Mouse (Mus musculus): ENCODE measurements around the gene Ppp4r2. TPM values are rescaled to one million over a fixed set of nuclear protein-coding genes. Genes with fewer than 3 reads are reported as not detected.

Gene Ppp4r2
- total RNA-seq, 2 experiments from 2014 or later = 76.6 to 79.9 TPM

DNA sequence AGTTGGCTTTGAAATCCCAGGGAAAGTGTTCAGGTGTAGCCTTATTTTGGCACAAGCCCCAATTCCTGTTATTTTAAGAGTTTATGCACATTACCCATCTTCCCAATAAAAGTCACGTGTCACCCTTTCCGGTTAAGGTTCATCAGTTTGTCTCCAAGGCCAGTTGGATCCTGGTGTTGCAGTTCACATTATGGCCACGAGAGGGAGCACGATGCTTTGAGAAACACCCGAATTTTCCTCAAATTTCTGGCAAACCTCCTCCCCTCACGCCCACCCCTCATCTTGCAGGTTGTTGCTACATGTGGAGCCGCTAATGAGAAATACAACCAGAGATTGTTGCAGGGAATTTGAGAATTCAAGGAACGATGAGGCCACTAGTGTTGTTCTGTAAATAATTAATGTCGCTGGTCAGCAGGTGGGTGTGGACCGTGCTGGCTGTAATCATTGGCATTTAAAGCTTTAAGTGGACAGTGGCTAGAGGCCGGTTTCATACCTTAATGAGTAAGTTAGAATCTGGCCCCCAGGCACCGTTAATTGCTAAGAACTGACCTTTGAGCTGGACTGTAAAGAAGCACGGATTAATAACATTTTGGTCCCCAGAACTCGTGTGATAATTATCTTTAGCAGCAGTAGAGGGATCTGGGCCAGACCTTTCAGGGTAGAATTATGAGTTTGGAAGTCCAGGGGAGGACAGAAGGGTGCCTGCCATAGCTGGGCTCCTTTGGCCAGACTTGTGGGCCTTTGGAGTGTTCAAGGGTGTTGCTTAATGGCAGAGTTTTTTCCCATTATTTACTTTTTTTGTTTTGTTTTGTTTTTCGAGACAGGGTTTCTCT is 49.2 kb downstream of the Ppp4r2 start:
- peak; percentile 60 to 80 for DNase-seq (ENCODE audit: low spot score in 2 of 2)

DNA sequence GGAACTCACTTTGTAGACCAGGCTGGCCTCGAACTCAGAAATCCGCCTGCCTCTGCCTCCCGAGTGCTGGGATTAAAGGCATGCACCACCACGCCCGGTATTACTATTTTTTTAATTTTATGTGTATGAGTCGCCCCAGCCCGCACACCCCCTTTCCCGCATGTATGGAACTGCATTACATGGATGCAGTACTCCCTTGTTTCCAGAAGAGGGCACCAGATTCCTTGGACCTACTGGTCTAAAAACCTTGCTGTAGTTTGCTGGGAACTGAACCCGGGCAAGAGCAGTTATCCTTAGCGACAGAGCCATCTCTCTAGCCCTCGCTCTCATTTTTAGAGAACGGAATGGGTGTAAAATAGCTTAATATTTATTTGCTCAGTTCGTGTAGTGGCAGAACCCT is 49.8 kb downstream of the Ppp4r2 start:
- peak in 1 of 2 experiments; percentile 36 for DNase-seq (ENCODE audit: low spot score in 2 of 2)

DNA sequence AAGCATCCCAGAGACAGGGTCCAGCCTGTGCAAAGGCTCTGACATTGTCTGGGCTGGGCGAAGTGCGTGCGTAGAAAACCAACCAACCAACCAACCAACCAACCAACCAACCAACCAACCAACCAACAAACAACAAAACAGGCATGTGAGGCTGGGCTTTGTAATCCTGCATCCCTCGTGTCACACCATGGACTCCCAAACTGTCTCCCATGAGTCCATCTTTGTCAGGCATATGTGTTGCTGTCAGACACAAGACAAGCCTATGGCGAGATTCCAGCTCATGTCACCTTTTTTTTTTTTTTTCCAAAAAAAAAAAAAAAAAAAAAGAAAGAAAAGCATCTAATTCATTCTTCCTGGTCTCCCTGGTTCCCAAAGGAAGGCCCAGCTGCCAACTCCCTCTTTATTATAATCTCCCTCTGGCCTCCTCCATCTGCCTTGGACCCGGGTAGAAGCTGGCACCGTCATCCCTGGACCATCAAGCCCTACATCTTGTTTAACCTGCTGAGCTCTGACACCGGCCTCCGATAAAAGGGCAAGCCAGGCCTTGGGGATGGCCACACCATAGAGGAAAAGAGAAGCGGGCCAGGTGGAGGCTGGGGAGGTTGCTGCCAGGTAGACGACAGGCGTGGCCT is 51.3 kb downstream of the Ppp4r2 start:
- DNase-seq (ENCODE audit: low spot score in 2 of 2) = no peak

DNA sequence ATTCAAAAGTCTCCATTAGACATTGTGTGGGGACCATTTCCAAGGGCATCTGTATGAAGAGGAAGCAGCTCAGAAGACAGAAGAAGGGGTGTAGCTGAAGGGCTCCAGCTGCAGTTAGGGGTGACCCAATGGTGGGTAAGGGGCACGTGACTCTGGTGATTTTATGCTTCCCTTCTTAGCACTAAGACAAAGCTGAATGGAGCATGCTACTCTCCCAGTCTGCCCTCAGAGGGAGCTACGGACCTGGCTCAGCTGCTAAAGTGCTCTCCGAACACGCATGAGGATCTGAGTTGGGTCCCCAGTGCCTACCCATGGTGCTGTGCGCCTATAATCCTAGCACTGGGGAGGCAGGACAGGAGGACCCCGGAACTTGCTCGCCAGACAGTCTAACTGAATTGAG is 52.0 kb downstream of the Ppp4r2 start:
- DNase-seq (ENCODE audit: low spot score in 2 of 2) = peak in 1 of 2 experiments; percentile 16

DNA sequence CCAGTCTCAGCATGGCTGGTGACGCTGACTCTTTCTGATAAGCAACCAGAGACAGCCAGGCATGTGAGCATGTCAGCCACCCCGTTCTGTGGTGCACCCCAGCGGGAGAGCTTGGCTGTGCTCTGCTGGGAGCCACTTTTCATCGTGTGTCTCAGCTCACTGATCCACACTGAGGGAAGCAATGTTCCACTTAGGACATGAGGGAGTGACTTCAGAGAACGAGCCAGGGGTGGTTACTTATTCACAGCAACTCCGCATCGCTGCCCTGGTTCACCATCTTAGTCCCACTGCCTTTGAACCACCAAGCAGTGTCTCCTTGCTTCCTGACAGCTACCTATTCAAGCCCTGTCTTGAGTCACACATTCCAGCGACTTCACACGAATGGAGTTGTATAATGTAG is 53.6 kb downstream of the Ppp4r2 start:
- DNase-seq (ENCODE audit: low spot score in 2 of 2) = no peak

DNA sequence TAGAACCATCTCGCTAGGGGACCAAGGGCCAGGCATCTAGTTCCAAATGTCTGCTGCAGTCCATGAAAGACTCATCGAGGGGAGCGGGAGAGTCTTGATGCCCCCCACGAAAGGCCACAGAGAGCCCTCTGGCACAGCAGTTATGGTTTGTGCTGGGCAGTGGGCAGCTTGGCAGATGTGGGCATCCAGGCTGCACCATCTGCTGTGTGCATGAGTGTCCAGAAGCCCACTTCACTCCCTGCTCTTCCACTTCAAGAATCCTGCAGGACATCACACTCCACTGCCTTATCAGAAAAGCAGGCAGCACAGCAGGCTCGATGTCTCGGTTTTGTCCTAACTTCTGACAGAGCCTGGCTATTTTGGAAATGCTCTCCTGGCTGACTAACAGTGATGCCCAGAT is 55.9 kb downstream of the Ppp4r2 start:
- no peak for DNase-seq (ENCODE audit: low spot score in 2 of 2)

DNA sequence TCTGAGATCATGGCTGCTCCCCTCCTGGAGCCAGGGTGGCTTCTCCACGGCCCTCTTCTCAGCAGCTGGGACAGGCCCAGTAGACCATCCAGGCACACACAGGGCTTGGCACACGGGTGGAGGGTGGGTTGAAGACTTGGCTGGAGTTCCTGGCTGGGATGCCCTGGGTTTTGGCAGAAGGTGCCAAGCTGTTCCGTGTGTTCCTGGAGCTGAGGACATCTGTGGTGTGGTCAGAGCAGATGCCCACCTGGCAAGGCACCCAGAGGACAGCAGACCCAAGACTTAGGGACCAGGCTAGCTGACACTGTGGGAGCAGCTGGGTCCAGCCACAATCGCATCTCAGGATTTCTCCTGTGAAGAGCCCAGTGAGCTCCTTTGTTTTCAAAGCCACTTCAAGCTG is 59.1 kb downstream of the Ppp4r2 start:
- DNase-seq (ENCODE audit: low spot score in 2 of 2) = peak in 1 of 2 experiments; percentile 21

DNA sequence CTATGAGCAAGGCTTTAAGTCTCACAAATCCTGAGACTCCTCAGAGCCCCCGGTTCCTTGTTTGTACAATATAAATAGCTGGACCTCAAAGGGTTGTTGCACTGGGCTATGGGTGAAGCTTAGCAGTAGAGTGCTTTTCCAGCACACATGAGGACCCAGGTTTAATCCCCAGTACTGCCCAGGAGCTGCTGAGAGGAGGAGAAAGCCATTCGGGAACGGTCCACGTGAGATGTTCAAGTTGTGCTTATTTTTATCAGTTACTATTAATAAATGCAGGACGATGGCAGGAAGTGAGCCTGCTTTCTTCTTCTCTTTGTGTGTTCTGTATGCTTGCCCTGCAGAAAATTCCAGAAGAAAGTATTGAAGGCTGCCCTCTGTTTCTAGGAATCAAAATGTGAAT is 59.7 kb downstream of the Ppp4r2 start:
- DNase-seq (ENCODE audit: low spot score in 2 of 2) = no peak

DNA sequence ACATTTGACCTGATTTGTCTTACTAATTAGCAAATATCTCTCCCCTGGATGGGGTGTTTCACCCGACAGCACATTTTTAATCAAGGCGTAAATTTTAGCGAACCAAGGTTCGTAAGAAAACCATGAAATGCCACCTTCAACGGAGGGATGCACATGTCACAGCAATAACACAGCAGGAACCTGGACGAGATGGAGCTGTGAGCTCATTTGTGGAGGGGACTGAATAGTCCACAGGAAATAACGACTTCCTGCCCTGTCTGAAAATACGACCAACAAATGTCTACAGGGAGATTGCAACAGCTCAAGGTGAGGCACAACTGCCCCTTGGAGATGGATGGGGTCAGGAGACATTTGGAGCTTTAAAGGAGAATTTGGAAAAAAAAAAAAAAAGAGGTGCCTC is 61.8 kb downstream of the Ppp4r2 start:
- no peak for DNase-seq (ENCODE audit: low spot score in 2 of 2)

DNA sequence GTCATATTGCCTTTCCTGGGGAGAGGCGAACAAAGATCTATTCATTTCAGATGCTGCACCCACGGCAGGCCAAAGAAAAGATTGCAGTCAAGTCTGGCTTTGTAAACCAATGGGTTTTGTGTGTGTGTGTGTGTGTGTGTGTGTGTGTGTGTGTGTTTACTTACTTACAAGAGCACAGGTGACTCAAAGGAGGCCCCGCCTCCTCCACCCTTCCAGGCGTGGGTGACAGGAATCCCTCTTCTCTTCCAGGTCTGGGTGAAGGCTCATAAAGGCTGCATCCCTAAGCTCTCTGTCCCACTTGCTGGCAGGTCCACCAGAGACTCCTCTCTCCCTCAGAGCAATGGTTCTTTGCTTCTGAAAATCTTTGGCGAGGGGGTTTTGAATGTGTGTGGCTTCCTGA is 63.5 kb downstream of the Ppp4r2 start:
- DNase-seq (ENCODE audit: low spot score in 2 of 2) = no peak

DNA sequence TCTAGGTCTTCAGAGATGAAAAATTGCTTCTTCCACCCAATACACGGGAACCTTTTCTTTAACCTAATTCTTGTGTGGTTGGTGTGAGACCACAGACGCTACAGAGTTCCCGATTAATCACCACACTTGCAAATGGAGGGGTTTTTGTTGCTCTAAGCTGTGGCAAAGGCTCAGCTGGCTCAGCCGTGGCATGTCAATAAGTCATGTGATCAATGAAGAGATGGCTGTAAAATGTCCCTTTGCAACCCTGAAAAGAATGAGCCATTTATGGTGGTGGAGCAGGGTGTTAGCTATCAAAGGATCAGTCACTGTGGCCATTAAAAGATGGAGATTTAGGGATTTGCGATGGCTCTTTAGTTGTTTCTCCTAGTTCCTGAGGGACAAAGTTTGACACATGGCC is 71.0 kb downstream of the Ppp4r2 start:
- DNase-seq (ENCODE audit: low spot score in 2 of 2) = no peak

DNA sequence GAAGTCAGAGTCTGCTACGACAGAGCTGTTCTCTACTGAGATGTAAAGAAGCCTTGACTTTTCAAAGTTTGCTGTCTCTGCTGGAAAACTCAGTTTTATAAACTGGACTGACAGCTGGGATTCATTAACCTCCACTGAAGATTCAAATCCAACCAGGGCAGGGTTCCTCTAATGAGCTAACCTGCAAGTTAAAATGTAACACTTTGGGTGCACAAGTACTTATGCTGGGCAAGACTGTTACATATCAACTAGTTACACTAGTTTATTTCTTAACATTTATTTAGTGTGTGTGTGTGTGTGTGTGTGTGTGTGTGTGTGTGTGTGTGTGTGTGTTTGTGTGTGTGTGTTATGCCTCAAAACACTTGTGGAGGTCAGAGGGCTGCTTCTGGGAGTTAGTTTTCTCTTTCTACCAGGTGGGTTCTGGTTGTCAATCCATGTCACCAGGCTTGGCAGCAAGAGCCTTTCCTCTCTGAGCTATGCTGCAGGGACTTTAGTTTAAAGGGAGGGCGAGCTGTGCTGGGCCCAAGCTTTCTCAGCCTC is 76.8 kb downstream of the Ppp4r2 start:
- DNase-seq (ENCODE audit: low spot score in 2 of 2) = no peak

Other genes starting within 250 kb of the Ppp4r2 start
- 1 to 10 TPM; 5.7 to 5.8 TPM for gene Shq1, start 162.5 kb upstream of the Ppp4r2 start, total RNA-seq (2021)
- gene Gxylt2, start 128.9 kb upstream of the Ppp4r2 start, total RNA-seq (2021) = 1 to 10 TPM; 1.2 to 1.3 TPM